Mouse (Mus musculus) frontal cortex, postnatal 14 days (tissue): ENCODE data around the gene P2rx2.
A peak's percentile ranks its signal among the peaks of the same experiment; 100 is the strongest.

Experiments
- DNase-seq, 2 experiments: peaks; one replicate each; pipeline ENCODE4 v3.0.0; 2022; ENCODE audit warnings: low spot score in 2 of 2

P2rx2 gene

DNA sequence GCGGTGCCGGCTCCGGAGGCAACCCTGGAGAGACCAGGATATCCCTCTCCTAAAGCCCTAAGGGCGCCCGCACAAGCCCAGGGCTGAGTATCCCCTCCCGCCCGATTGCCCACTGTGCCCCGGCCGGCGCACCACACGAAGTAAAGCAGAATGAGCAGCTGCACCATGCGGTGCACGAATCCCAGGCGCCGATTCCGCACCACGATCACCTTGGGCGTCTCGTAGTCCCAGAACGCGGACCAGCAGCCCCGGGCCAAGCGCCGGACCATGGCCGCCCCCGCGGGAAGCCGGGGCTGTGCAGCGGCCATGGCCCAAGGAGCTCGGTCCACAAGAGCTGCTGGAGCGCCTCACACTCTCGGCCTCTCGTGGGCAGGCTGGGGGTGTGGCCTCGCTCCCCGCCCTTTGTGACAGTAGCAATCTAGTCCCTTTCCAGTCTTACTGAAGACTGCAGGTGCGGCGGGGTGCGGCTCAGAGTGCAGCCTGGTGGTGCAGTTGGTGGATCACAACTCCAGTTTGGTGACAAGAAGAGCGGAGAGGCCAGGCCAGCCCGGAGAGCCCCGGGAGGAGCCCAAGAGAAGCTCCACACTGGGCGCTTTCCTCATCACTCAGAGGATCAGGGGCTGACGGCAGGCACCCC is at the start of gene P2rx2:
Gene P2rx2, minus strand, starts transcription at position 565 of the 637 bp plus-strand sequence.
- no peak for DNase-seq

GRCm38 (mm10) chr5:110392727-110393126 is 49.7 kb upstream of the P2rx2 start:
- DNase-seq, result no peak

DNA sequence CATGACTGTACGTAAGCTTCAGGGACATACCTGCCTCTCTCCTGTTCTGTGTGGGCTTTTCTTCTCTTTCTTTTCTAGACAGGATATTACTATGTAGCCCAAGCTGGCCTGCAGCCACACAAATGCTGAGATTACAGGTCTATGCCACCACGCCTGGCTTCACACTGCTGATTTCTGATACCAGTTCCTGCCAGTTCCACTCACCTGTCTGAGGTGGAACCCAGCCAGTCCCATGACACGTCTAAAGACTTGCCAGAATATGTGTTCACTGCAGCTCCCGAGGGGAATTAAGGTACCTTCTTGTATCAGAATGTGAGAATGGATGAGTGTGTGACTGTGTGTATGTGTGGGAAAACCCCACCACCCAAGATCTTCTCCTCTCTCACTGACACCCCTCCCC is 47.6 kb upstream of the P2rx2 start:
- DNase-seq, result no peak

DNA sequence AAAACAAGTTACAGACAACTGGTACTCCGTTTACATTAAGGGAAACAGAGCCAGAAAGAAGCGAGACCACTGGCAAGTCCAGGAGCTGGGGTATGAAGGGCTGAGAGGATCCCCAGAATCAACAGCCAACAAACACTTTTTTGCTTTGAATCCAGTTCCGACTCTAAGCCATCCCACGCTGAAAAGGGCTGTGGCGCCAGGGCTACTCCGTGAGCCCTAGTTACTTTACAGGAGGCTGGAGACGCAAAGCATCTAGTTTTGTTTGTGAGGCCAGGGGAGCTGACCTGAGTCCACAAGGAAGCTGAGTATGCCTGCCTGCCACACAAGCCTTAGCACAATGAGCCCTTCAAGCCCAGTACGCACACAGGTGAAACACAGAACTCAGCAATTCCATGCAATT is 44.3 kb upstream of the P2rx2 start:
- no peak for DNase-seq

DNA sequence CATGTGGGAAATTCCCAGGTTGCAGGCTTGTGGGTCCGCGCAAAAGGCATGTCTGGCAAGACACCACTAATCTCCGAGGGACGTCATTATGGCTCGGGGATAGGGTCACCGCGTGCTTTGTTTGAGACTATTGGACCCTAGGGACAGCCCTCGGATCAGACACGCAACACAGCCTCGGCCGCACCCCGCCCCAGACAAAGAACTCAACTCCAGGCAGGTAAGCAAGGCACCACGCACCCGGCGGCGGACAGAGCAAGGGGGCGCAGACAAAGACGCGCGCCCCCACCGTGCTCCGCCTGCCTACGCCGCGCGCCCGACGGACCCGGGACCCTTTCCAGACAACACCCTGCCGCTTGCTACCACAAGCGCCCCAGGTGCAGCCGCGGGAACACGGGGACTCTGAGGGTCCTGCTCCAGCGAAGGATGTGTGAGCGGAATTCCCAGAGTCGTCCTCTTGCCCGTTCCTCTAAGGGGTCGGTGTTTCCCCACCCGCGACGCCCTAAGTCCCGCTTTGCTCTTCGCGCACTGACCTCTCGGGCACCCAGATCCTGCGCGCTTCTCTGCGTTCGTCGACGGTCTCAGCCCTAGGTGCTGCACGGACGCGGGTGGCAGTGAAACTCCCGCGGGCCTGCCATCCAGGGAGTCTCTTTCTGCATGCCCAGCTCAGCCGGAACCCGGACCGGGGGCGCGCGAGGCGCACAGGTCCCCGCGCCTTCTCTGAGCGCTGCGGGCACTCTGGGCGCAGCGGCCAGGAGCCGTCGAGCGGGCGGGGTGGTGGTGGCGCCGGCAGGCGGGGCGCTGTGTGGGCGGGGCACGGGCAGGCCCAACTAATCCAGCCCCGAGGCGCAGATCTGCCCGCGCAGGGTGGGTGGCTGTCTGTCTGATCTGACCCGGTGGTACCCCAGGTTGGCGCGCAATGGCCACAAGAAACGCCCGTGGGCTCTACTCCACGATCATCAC is 43.6 kb upstream of the P2rx2 start:
- peak; percentile 50 to 61 for DNase-seq

- no peak for DNase-seq
Observed at GRCm38 (mm10) chr5:110385263-110385662, 42.3 kb upstream of the P2rx2 start.

DNA sequence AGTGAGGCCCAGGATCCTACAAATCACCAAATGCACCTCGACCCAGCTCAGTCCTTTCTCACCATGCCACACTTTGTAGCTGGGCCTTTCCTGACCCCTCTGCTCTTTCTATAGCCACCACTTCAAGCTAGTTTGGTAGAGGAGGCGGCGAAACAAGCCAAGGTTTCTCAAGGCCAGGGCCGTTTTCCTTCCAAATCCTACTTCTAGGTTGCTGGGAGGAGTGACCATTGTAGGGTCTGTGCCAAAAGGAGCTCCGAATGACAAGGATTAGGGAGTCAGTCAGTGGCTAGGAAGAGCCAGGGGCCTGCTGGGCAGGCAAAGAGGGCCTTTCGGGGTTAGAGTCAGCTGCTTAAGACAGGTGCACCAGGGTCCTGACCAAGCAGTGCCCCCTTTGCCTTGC is 41.5 kb upstream of the P2rx2 start:
- no peak for DNase-seq

DNA sequence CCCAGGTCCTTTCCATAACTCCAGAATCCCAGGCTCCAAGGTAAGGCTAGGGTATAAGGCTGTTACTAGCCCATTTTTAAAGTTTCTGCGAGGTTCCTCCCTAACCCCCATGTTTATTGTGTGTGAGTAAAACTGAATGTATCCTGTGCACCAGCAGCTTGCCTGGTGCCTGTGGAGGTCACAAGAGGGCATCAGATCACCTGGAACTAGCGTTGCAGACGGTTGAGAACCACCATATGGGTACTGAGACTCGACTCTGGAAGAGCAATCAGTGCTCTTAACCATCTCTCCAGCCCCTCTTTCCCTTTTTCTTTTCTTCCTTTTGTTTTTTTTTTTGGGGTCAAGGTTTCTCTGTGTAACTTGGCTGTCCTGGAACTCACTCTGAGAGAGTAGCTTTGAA is 36.8 kb upstream of the P2rx2 start:
- no peak for DNase-seq

GRCm38 (mm10) chr5:110379086-110379485 is 36.1 kb upstream of the P2rx2 start:
- DNase-seq, result no peak

DNA sequence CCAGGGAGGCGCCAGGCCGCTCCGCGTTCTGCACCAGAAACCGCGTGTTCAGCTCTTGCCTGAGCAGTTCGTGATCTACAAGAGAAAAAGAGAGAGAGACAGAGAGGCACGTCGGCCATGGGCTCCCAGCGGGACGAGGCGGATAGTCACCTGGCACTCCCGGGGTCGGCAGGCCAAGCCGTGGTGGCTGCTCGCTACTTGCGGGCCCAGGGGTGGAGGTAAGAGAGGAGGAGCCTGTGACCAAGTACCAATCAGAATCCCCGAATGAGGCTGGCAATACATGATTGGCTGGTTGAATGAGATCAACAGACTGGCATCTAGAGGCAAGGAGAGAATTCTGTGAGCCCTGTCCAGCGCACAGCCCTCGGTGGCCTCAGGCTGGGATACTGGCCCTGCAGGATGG is 35.2 kb upstream of the P2rx2 start:
- DNase-seq, result no peak

DNA sequence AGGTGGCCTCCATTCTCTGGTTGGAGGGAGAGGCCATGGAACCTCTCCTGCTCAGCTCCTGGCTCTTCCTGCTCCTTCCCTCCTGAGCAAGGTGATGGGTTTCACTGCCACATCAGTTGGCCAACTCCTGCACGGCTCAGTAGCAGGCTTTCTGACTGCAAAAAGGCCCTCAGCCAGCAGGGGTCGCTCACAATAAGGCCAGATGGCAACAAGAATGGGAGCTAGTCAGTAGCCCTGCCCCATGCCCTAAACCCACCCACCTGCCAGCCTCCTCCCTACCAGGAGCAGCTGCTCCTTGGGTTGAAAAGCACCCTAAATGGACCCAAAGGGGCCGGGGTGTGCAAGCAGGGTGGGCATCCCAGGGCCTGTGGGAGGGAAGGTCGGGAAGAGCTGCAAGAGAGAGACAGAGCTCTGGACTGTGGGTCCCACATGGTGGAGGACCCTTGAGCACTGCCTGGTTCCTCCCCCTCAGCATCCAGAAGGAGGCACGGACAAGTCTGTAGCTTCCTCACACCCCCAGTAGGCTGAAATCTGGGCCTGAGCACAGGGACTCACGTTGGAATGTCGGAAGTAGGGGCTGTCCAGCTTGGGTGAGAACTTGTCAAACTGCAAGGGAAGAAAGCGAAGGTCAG is 33.9 kb upstream of the P2rx2 start:
- peak; percentile 43 to 73 for DNase-seq

DNA sequence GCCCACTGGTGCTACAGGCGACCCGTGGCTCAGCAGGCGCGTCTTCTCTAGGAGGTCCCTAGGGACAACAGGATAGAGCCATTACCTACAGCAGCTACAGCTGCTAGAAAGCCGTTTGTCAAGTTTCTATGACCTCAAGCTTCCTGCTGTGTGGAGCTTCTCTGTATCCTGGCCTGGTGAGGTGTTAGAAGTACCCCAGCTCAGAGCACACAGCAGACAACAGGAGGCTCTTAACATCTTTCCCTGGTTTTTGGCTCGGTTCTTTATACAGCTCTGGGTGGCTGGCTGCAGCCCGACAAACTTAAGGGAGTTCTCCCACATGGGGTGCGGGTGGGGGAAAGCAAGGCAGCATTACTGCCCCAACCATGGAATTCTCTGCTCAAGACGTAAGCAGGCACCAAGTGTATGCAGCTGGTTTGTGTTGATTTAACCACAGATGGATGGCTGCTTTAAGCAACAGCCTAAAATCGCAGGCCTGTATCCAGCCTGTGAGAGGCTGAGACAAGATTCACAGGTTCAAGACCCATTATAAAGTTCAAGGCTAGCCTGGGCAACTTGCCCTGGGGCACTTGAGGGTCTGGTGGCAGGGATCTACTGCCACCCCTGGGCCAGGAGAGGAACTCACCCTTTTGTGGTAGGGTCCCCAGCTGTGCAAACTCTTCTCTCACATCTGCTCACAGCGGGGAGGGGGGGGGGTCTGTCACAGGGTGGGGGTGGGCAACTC is 21.0 kb upstream of the P2rx2 start:
- no peak for DNase-seq

GRCm38 (mm10) chr5:110363179-110363821 is 20.3 kb upstream of the P2rx2 start:
- DNase-seq, result peak; percentile 35 to 61

- DNase-seq, result no peak
Observed at GRCm38 (mm10) chr5:110362813-110363178, 19.8 kb upstream of the P2rx2 start.

DNA sequence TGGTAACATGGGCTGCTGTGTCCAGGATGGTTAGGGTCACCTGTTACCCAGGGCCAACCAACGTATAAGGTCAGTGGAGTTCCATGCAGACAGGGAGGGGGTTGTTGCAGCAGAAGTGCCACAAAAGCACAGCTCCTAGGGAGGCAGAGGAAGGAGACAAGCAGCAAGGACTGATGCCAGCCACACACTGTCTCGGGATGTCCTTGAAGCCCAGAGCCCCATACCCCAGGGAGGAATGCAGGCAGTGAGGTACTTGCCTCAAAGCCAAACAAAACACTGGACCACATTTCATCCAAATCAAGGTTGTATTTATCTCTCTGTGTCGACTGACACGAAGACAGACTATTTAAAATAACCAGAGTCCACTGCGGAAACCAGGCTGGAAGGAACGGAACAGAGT is 18.5 kb upstream of the P2rx2 start:
- DNase-seq, result no peak

DNA sequence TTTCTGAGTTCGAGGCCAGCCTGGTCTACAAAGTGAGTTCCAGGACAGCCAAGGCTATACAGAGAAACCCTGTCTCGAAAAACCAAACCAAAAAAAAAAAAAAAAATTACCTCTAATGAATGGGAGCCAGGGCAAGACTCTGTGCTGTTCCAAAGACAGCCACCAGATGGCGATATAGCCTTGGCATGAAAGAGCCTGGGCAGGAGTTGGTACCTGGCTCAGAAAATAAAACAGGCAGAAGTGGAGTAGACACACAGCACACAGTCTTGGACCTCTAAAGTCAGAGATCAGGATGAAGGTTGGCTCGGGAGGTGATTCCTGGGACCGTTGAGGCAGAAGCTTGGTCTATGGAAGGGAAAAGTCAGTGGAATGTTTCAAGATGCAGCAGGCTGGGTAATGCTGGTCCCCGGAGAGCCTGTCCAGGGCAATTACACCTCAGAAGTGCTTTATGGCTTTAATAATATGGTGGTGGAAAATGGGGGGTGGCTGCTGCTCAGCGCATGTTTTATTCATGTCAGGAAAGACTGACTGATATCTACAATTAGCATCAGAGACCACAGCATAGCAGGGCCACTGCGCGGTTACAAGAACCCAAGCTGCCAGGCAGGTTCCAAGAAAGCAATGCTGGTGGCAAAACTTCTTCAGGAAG is 14.6 kb upstream of the P2rx2 start:
- DNase-seq, result peak; percentile 56 to 81

- no peak for DNase-seq
Observed at GRCm38 (mm10) chr5:110354716-110355115, 11.7 kb upstream of the P2rx2 start.

GRCm38 (mm10) chr5:110347006-110347405 is 4.0 kb upstream of the P2rx2 start:
- DNase-seq, result no peak

- DNase-seq, result no peak
Observed at GRCm38 (mm10) chr5:110345553-110345952, 2.5 kb upstream of the P2rx2 start.

- DNase-seq, result no peak
Observed at GRCm38 (mm10) chr5:110344524-110344923, 1.5 kb upstream of the P2rx2 start, which contains the start of gene Lrcol1. Lrcol1 (plus strand) TSS chr5:110344730.

DNA sequence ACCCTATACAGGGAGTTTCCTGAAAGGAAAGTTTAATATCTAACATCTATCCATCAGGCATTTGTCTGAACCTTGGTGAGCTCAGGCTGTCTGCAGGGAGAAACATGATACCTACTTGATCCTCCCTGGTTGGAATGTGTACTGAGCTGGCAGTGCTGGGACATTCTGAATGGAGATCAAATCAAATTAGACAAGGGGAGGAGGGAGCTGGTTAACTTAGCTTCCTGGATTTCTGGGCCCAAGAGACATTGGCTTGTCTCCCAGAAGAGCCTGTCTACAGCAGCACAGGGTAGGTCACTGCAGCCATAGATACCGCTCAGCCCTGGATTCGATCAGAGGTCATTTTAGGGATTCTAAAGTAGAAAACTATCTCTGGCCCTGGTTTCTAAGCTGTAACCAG is 4.2 kb downstream of the P2rx2 start:
- no peak for DNase-seq
